Mouse (Mus musculus): ENCODE data around the gene Nsmce3.

The Nsmce3 gene

DNA sequence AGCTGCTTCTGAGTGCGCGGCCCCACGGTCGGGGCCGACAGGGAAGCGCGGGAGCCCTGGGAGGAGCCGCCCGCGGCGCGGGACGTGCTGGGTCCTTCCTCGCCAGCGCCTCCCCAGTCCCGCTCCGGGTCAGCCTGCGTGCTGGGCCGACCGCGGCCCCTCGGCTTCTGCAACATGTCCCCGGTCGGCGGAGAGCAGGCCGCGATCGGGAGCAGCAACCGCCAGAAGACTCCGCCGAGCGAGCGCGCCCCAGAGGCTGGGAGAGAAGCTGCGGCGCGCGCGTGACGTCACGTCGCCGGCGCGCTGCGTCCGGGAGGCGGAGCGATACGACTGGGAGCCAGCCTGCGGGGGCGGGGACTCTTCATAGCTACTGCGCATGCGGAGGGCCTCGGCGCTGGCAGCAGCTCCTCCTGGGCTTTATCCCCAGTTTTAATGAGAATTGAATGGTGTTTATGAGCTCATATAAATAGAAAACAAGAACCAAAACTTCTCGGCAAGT is at the start of gene Nsmce3:
Gene Nsmce3 (minus strand): TSS at position 255 of the 499 bp plus-strand sequence.
- DNase-seq (ENCODE audit: low read depth, low spot score), result peak; percentile 94

DNA sequence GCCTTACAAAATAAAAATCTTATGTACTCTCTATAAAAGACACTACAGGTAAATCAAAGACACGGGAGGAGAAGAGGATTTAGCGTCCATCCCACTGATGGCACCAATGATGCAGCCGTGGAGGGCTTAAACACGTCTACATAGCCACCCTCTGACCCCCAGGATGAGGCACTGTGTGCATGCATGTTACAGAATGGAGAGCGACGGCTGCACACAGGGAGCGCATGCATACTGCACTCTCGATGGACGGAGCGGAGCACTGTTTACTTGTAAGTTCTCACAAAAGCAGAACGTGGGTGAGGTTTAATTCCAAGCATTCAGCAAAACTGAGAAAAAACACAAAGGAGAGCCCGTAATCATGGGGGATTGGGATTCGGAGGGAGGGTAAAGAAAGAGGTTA is 48.4 kb upstream of the Nsmce3 start:
- no peak for DNase-seq (ENCODE audit: low read depth, low spot score)

DNA sequence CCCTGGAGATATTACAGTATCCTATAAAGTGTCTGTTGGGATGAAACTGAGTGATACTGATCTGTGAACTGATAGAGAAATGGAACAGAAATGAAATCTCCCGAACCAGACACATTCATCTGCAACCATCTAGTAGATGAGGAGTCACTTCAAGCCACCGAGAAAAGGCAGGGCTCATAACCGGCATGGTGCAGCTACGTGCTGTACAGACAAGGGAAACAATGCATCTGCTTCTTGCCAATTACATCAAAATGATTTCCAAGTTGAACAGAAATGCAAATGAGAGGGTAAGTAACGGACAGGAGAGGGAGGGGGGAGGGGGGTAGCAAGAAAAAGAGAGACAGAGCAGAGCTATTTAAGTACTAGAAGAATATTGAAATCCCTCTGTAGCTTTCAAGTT is 47.9 kb upstream of the Nsmce3 start:
- DNase-seq (ENCODE audit: low read depth, low spot score), result no peak

DNA sequence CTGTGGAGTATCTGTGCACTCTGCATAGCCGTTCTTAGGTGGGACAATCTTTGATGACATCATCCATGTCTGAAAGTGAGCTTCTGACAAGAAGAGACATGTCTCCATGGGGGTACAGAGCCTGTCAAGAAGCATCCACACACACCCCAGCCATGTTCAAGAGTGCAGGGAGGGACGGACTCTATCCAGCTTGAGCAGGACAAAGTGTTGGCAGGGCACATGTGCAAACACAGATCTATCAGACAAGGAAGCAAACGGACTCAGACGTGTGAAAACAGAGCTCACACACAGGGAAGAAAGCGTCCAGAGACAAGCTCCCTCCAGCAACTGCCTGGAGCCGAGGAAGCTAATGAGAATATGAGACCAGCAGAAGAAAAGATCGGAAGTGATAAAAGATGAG is 43.9 kb upstream of the Nsmce3 start:
- DNase-seq (ENCODE audit: low read depth, low spot score), result no peak

DNA sequence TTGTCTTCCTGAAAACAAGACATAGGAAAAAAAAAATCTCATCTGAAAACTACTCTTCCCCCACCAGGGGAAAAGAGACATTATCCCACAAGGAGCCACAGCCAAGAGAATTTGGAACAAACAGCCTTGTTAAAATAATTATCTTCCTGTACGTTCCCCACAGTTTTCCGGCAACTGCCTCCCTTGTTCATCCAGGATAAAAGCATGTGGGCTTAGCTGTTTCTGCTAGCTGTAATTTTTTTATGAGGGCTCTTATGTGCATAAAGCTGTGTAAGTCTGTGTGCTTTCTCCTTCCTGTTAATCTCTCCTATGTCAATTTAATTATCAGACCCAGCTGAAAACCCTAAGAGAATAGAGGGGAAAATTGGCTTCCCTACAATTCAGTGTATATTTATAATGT is 42.3 kb upstream of the Nsmce3 start:
- no peak for DNase-seq (ENCODE audit: low read depth, low spot score)

DNA sequence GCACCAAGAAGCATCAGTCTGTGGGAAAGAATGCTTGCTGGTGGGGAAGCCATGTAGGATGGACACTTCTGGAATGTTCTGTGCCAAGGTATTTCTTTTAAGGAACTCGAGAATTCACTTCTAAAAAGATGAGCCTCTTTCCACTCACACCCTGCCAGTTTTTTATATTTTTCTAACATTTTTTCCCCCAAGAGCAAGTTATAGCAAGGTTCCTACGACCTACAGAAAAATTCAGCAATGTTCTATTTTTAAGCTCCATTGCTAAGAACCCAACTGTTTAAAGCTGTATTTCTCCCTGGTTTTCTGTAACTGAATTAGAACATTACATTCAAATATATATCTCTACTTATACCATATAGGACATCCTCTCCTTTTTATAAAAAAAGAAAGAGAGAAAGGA is 39.1 kb upstream of the Nsmce3 start:
- DNase-seq (ENCODE audit: low read depth, low spot score), result no peak

DNA sequence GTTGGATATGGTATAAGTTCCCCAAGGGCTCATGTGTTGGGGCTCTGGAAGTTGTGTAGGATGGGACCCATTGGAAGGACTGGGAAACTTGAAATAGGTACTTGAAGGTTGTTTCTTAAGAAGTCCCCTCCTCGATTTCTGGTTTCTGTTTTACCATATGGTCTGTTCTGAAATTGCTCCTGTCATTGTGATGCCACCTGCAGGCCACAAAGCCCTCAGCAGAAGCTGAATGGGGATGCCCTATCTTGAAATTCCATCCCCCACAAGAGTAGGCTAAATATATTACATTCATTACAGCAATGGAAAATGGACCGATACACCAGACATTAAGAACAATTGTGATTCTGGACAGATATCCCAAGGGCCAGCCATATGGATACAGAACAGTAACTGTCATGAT is 37.4 kb upstream of the Nsmce3 start:
- DNase-seq (ENCODE audit: low read depth, low spot score), result no peak

DNA sequence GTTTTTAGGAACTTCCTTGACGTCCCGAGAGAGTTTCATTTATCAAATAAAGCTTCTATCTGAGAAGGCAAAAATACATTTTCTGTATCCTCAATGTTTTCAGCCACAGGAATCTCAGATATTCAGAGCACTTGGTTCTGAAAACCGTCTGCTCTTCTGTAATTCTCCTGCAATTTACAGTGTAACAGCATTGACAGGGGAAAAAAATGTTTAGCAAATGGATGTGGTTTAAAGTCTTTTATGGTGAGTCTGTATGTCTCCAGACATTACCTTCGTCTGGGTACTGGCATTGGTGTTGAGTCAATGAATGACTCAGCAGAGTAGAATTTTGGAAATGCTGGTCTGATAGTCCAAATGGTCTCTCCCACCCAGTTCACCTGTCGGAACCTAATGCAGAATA is 34.2 kb upstream of the Nsmce3 start:
- no peak for DNase-seq (ENCODE audit: low read depth, low spot score)

DNA sequence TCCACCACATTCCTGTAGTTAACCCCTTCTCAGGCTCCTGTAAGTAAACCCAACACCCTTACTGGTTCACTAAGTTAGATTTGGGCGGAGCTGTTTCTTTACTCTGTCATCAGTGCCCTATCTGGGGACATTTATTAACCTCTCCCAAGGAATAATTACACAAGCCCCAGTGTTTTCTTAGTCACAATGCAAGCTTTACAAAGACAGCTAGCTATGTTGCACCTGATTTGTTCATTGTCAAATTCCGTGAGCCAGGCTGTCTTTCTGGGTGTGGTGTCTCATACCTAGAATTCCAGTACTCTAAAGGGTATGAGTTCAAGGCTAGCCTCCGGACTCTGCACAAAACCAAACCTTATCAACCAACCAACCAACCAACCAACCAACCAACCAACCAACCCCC is 32.7 kb upstream of the Nsmce3 start:
- DNase-seq (ENCODE audit: low read depth, low spot score), result peak; percentile 52

DNA sequence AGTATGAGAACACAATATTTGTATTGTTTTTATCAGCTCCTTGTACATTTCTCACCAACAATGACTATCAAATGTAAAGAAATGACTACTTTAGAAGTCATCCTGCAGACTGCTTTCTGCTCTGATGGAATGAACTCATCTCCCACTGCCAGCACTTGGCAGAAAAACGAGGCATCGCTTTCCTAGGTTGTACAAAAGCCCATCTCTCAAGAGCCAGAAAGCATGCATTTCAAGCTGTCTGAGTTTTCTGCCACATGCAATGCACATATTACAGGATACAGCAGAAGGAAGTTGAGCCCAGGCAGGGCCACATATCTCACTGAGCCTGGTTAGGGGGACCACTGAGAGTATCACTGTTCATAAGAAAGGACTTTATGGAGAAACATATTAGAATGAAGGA is 27.5 kb upstream of the Nsmce3 start:
- DNase-seq (ENCODE audit: low read depth, low spot score), result no peak

DNA sequence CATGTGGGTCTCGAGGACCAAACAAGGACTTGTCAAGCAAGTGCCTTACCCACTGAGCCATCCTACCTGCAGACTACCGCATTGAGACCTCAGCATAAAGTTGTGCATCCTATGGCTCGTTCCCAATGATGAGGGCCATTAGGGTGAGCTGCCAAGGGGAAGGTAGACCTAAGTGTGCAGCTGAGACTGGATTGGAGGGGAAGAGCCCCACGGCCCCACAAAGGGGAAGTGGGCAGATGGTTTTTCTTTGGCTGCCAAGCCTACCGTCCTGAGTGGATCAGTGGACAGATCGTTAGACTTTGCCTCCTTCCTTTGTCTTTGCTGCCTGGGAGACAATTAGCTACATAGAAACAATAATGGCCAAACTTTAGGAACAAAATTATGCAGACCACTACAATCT is 23.8 kb upstream of the Nsmce3 start:
- no peak for DNase-seq (ENCODE audit: low read depth, low spot score)

DNA sequence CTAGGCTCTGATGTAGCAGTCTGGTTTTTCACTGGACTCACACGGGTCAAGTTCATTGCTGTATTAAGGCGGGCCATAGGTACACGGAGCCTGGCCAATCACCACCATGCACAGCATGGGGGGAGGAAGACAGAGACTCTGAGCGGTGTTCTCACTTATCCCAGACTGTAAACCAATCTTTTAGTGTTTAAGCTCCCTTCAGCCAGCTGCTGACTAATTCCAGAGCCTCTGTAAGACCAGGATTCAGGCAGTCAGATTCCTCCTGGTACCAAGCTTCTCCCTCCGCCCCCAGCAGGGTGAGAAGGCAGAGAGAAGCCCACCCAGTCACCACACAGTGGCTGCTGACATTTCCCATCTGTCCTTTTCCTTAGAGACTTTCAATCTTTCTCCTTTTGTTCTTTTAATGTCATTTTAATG is 22.9 kb upstream of the Nsmce3 start:
- peak; percentile 14 for DNase-seq (ENCODE audit: low read depth, low spot score)

DNA sequence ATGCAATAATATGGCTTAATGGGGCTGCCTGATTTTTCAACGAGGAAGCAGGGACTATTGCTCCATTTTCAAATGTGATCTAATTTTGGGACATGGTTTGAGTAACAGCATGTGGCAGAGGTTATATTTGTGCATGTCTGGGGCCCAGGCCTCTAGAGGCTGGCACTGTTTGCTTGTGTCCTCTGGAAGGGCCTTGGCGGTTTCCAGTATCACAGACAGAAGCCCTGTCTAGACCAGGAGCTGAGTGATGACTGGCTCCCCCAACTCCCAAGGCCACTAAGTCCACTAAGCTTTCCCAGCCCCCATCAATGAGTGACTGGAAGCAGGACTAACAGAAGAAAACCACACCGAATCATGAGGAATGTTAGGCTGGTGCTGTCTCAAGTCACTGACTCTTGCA is 18.3 kb upstream of the Nsmce3 start:
- no peak for DNase-seq (ENCODE audit: low read depth, low spot score)

DNA sequence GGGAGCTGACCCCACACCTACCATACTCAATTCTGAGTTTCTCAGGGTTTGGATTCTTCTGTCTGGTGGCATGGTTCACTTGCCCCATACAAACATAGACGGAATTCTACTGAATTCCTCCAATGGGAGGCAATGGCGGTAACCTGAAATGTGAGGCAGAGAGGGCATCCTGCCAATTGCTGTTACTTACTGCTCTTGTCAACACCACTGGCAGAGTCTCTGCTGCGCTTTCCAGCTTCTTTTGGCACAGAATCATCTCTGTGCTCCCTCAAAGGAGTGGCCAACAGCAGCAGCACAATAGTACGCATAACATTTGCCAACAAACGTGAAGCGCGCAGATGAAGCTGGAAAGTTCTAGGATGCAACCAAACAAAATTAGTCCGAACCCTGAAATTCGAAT is 17.1 kb upstream of the Nsmce3 start:
- DNase-seq (ENCODE audit: low read depth, low spot score), result no peak

DNA sequence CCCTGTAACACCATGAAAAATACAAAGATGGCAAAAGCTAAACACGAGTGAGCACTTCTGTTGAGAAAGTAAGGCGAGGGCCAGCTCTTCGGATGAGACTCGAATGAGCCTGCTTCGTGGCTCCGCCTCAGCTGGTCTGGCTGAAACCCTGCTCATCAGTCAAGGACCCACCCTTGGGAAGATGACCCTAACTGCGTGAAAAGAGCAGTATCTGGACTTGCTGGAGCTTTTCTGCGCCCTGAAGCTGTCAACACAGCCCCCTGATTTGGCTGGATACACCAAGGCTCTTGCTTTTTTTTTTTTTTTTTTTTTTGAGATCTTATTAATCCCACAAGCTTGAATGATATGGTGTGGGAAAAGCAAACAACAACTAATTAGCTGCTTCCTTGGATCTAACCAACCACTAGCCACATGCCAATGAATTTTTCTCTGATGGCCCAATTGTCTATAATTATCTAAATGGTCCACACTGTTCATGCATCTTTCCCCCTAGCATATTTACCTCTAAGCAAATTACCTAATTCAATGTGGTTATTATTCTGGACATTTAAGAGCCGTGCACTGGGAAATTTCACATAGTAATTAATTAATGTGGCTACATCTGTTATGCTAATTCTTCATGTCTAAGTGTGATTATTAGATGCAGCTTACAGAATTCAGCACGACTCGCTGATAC is 11.5 kb upstream of the Nsmce3 start:
- no peak for DNase-seq (ENCODE audit: low read depth, low spot score)

DNA sequence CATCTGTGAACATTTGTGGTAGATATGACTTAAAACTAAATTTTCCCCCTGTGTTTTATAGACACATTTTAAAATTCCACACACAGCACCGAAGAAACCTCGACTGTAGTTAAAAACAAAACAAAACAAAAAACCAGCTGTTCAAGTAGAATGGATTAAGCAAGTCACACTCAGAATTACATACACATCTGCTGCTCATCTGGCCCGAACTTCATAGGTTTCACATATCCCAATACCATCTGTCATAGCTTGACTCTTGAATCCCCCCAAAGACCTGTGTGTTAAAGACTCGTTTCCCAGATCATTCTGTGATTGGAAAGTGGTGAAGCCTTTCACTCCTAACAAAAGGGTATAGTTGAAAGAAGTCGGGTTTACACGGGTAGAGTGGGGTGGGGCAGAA is 9.4 kb upstream of the Nsmce3 start:
- no peak for DNase-seq (ENCODE audit: low read depth, low spot score)

DNA sequence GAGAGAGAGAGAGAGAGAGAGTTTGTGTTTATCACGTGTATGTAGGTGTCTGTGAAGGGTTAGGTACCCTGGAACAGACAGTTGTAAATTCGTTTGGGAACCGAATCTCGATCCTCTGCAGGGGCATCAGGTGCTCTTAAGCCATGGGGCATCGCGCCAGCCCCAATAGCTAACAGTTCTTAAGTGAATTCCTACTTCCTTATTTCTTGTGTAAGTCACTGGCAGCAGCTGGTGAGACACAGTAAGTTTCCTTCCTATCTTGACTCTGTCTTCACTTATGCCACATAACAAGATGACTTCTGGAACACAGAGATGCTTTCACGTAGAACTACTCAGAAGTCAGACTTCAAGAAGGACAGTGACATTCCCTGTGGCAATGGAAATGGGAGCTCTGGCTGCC is 8.6 kb upstream of the Nsmce3 start:
- no peak for DNase-seq (ENCODE audit: low read depth, low spot score)

DNA sequence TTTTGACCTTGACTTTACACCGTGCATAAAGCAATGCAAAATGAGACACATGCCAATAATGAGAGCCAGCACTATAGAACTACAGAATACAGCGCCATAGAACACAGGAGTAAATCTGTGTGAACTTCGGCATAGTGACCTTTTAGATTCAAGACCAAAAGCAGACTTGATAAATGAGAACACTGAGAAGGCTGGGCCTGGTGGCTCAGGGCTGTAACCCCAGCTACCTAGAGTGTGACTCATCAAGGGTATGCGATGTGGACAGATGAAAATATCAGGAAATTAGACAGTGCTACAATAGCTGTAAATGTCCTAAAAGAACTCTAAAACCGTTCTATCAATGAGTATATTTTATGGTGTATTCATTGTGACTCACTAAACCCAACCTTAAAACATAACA is 7.6 kb upstream of the Nsmce3 start:
- DNase-seq (ENCODE audit: low read depth, low spot score), result no peak

DNA sequence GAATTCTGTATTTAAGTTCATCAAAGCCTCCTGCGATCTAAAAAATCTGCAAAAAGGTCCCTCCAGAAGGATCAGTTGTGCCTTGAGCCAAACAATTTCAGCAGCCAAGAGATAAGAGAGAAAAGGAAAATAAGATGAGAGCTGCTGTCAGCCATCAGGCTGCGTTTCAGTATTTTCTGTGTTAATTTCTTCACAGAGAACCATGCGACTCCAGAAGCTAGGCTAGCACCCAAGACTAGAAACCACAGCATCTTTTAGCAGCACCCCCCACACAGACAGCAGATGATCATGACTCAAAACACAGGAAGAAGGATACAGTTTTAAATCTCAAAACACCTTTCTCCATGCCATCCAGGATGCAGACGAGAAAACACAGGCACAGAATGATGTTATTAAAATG is 2.1 kb upstream of the Nsmce3 start:
- DNase-seq (ENCODE audit: low read depth, low spot score), result no peak

DNA sequence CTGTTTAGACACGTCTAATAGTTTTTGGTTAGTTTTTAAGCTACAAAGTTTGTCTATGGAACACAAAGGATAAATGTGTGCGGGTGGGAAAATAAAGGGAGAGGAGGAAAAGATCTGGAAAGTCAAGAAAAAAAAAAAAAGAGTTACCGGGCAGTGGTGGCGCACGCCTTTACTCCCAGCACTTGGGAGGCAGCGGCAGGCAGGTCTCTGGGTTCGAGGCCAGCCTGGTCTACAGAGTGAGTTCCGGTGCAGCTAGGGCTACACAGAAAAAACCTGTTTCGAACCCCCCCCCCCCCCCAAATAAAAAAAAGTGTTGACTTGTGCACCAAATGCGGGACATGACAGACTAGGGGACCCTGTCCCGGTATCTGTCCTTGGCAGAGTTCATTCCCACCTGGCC is 469 bp upstream of the Nsmce3 start:
- DNase-seq (ENCODE audit: low read depth, low spot score), result peak; percentile 18

DNA sequence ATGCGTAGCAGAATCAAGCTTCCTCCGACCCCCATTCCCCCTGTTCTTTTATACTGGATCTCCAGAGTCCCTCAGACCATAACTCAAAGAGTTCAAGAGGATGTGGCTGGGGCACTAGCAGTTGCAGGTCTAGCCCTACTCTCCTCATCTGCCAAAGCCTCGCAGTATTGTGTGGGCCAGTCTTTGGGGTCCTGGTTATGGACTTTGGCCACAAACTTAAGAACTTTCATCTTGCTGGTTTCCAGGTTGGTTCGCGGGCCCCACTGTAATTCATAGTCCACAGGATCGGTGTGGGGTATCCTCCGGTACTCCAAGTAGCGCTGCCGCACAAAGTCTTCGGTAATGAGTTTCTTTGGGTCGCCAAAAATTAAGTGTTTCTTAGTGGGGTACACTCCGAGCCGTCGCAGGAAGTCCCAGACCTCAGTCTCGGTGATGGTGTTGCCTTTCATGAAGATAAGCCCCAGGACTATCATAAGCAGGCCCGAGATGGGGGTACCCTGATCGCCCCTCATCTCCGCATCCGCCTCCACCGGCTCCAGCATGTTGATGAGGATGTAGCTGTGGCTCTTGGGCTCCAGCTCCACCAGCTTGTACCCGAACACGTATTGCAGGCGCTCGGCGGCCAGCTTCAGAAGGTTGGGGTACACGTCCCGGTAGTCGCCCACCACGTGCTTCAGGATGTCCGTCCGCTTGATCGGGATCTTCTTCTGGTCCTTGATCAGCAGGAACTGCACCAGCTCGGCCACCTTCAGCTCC is 632 bp downstream of the Nsmce3 start:
- no peak for DNase-seq (ENCODE audit: low read depth, low spot score)

DNA sequence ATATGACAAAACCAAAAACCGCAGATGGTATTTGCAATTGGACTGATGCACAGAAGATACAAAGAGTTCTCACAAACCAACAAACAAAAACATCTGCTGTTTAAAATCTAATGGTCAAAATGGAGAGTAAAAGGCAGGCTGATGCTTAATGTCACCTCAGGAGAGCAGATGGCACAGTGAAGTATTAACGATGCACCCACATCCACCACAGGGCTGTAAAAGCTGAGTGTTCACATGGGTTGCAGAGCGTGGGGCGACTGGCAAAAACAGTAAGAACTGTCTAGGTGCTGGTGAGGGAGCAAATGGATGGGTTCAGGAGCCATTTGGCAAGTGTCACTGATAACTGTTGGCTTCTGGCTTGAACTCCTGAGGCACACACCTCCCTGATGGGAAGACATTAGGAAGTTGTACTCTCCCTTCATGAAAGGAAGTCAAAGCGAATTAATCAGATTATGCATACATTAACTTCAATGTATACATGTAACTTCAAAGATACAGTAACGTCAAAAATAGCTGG is 3.2 kb downstream of the Nsmce3 start:
- no peak for DNase-seq (ENCODE audit: low read depth, low spot score)

DNA sequence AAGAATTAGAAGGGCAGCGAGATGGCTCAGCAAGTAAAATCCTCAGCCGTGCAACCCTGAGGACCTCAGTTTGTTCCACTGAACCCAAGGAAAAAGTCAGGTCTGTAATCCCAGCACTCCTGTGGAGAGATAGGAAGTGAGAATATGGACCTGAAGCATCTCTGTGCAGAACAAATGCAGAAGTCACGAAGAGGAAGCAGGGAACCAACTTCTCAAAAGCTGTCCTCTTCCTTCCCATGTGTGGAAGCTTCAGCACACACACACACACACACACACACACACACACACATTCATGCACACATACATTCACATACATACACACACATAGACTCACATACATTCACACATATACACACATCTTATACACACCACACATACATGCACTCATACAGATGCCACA is 9.3 kb downstream of the Nsmce3 start:
- DNase-seq (ENCODE audit: low read depth, low spot score), result no peak
